Mouse (Mus musculus) G1E (cell line): ENCODE measurements around the gene Pamr1.

Source experiments
- CTCF ChIP-seq: IDR thresholded peaks from 2 replicates; pipeline ENCODE4 v1.5.1; 2012; ENCODE audit warnings: low read depth, low read length, inconsistent platforms, mixed read lengths
- GATA1 ChIP-seq: IDR thresholded peaks from 2 replicates; pipeline ENCODE4 v1.6.1; 2012; ENCODE audit warnings: borderline replicate concordance, low read length, inconsistent platforms, mixed read lengths
- GATA2 ChIP-seq: IDR thresholded peaks from 2 replicates; pipeline ENCODE4 v1.6.1; 2012; ENCODE audit warnings: low read depth, low read length, inconsistent platforms, borderline replicate concordance
- TAL1 ChIP-seq: conservative IDR thresholded peaks from 2 replicates; pipeline ENCODE4 v1.6.1; 2012; ENCODE audit warnings: low read depth, low read length, inconsistent platforms, mixed read lengths

DNA sequence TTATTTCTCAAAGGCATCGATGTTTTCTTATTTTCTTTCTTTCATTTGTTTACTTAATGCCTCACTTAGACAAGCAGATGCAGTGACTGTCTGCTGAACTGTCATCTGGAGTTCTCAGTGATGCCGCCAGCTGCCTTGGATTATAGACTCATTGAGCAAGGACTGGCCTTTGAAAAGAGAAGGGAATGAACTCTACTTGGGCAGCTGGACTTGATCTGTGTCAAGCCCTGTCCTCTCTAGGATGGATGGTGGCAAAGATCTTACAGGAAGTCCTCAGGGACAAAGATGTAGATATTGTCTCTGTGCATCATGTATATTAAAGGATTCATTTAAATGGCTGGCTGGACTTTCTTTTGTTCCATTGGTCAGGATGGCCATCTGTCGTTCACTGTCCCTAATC, 114.1 kb downstream of the Pamr1 start:
- TF ChIP-seq CTCF (no peak), TAL1 (no peak), GATA2 (no peak), GATA1 (no peak)
